Mouse (Mus musculus): ENCODE measurements around the gene Usp8. TPM values are rescaled to one million over a fixed set of nuclear protein-coding genes. Genes with fewer than 3 reads are reported as not detected.

Gene Usp8
- total and polyA plus RNA-seq, 3 experiments = 19.4 to 72.1 (median 52.2) TPM

DNA sequence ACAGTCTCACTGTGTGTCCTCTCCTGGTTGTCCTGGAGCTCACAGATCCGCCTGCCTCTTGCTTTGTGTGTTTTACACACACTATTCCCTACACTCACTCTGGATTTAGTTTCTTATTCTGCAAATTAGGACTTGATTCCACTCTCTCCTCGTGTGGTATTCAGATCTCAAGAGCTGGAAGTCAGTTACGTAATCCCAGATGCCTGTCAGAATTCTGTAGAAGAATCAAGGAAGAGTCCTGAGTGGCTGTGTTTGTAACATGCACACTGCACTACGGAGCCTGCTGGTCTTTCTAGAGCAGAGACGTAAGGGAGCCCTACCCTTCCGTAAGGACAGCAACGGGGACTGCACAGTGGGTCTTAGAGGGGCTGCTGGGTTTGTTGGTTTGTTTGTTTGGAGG, 52.2 kb downstream of the Usp8 start:
- Histone ChIP-seq H3K4me3 (ENCODE audit: low read depth, low read length) (no peak overlapping the region), H3K27me3 (ENCODE audit: insufficient read depth, low read length) (no peaks in the 10 kb centered on the region), H3K4me1 (ENCODE audit: insufficient read depth, low read depth, low read length) (no peaks in the 10 kb centered on the region), H3K36me3 (replicated peaks) (peaks cover 92% of the 10 kb centered on the region), H3K9me3 (replicated peaks) (no peaks in the 10 kb centered on the region)
- TF ChIP-seq CTCF (IDR thresholded peaks at IDR 0.05; ENCODE audit: low read depth, low read length) (no peak), GATA1 (IDR thresholded peaks at IDR 0.05; ENCODE audit: borderline replicate concordance, low read length) (no peak), TAL1 (conservative IDR thresholded peaks at IDR 0.05; ENCODE audit: low read depth, low read length) (no peak), POLR2AphosphoS5 (IDR thresholded peaks at IDR 0.05; ENCODE audit: insufficient replicate concordance, low read depth, low read length) (no peak)
- no peak for ATAC-seq (ENCODE audit: extremely low read depth, insufficient number of reproducible peaks, low FRiP score, poor library complexity, severe bottlenecking)
- DNase-seq (ENCODE audit: low spot score) = no peak

GRCm38 (mm10) chr2:126765867-126766582, 58.9 kb downstream of the Usp8 start:
- ATAC-seq (ENCODE audit: extremely low read depth, insufficient number of reproducible peaks, low FRiP score, poor library complexity, severe bottlenecking) = no peak
- H3K4me3 ChIP-seq (ENCODE audit: low read depth, low read length) = no peak overlapping the region
- TF ChIP-seq GATA2 (IDR thresholded peaks at IDR 0.05; ENCODE audit: borderline replicate concordance, low read depth, low read length) (no peak), CTCF (IDR thresholded peaks at IDR 0.05; ENCODE audit: low read depth, low read length) (no peak), TAL1 (conservative IDR thresholded peaks at IDR 0.05; ENCODE audit: low read depth, low read length) (no peak), GATA1 (IDR thresholded peaks at IDR 0.05; ENCODE audit: borderline replicate concordance, low read length) (no peak), POLR2AphosphoS5 (IDR thresholded peaks at IDR 0.05; ENCODE audit: insufficient replicate concordance, low read depth, low read length) (no peak)
- no peak for DNase-seq (ENCODE audit: low spot score)
- H3K36me3 ChIP-seq (replicated peaks) = peaks cover 33% of the 10 kb centered on the region
- H3K4me1 ChIP-seq (ENCODE audit: insufficient read depth, low read depth, low read length) = 0 out of 2 replicates have a peak, but pooled peaks cover 4% of the 10 kb centered on the region
- H3K9me3 ChIP-seq (replicated peaks) = no peaks in the 10 kb centered on the region
- H3K27me3 ChIP-seq (ENCODE audit: insufficient read depth, low read length) = peaks cover 10% of the 10 kb centered on the region

DNA sequence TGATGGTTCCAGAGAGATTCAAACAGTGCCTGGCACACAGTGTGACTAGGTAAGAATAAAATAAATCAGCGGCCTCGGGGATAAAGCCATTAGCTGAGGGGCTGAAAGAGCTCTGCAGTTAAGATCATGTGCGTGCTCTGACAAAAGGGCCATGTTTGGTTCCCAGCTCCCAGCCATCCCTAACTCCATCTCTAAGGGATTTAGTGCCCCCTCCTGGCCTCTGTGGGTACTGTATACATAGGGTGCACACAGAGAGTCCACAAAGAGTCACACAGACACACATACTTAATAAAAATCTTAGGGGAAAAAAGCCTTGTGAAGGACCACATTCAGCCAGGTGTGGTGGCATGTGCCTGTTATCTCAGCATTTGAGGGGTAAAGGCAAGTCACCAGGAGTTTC, 60.5 kb downstream of the Usp8 start:
- H3K4me3 ChIP-seq (ENCODE audit: low read depth, low read length) = no peak overlapping the region
- DNase-seq (ENCODE audit: low spot score) (no peak), ATAC-seq (ENCODE audit: extremely low read depth, insufficient number of reproducible peaks, low FRiP score, poor library complexity, severe bottlenecking) (no peak)
- 0 out of 2 replicates have a peak, but pooled peaks cover 8% of the 10 kb centered on the region for H3K4me1 ChIP-seq (ENCODE audit: insufficient read depth, low read depth, low read length)
- peaks cover 17% of the 10 kb centered on the region for H3K36me3 ChIP-seq (replicated peaks)
- no peaks in the 10 kb centered on the region for H3K9me3 ChIP-seq (replicated peaks)
- TF ChIP-seq GATA2 (IDR thresholded peaks at IDR 0.05; ENCODE audit: borderline replicate concordance, low read depth, low read length) = no peak
- no peak for TF ChIP-seq CTCF (IDR thresholded peaks at IDR 0.05; ENCODE audit: low read depth, low read length)
- TF ChIP-seq POLR2AphosphoS5 (IDR thresholded peaks at IDR 0.05; ENCODE audit: insufficient replicate concordance, low read depth, low read length) = no peak
- no peak for TF ChIP-seq GATA1 (IDR thresholded peaks at IDR 0.05; ENCODE audit: borderline replicate concordance, low read length)
- no peak for TF ChIP-seq TAL1 (conservative IDR thresholded peaks at IDR 0.05; ENCODE audit: low read depth, low read length)
- peaks cover 15% of the 10 kb centered on the region for H3K27me3 ChIP-seq (ENCODE audit: insufficient read depth, low read length)

DNA sequence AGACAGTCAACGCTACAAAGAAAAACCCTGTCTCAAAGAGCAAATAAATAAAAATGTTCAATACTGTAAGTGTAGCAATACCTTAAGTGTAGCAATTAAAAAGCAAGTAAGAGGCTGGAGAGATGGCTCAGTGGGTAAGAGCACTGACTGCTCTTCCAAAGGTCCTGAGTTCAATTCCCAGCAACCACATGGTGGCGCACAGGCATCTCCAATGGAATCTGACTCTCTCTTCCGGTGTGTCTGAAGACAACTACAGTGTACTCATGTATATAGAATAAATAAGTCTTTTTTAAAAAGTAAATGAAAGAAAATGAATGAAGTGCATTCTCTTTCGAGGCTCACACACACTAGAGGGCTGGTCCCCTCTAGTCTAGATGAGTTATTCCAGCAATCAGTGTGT, 61.1 kb downstream of the Usp8 start:
- Histone ChIP-seq H3K27me3 (ENCODE audit: insufficient read depth, low read length) (peaks cover 15% of the 10 kb centered on the region), H3K36me3 (replicated peaks) (peaks cover 14% of the 10 kb centered on the region), H3K9me3 (replicated peaks) (no peaks in the 10 kb centered on the region), H3K4me3 (ENCODE audit: low read depth, low read length) (no peak overlapping the region), H3K4me1 (ENCODE audit: insufficient read depth, low read depth, low read length) (0 out of 2 replicates have a peak, but pooled peaks cover 8% of the 10 kb centered on the region)
- ATAC-seq (ENCODE audit: extremely low read depth, insufficient number of reproducible peaks, low FRiP score, poor library complexity, severe bottlenecking) = no peak
- TF ChIP-seq GATA2 (IDR thresholded peaks at IDR 0.05; ENCODE audit: borderline replicate concordance, low read depth, low read length) (no peak), TAL1 (conservative IDR thresholded peaks at IDR 0.05; ENCODE audit: low read depth, low read length) (no peak), GATA1 (IDR thresholded peaks at IDR 0.05; ENCODE audit: borderline replicate concordance, low read length) (no peak), POLR2AphosphoS5 (IDR thresholded peaks at IDR 0.05; ENCODE audit: insufficient replicate concordance, low read depth, low read length) (no peak), CTCF (IDR thresholded peaks at IDR 0.05; ENCODE audit: low read depth, low read length) (no peak)
- DNase-seq (ENCODE audit: low spot score) = no peak

GRCm38 (mm10) chr2:126769431-126770181, 62.5 kb downstream of the Usp8 start:
- DNase-seq (ENCODE audit: low spot score) (no peak), ATAC-seq (ENCODE audit: extremely low read depth, insufficient number of reproducible peaks, low FRiP score, poor library complexity, severe bottlenecking) (no peak)
- H3K36me3 ChIP-seq (replicated peaks) = peaks cover 4% of the 10 kb centered on the region
- H3K9me3 ChIP-seq (replicated peaks) = no peaks in the 10 kb centered on the region
- TF ChIP-seq POLR2AphosphoS5 (IDR thresholded peaks at IDR 0.05; ENCODE audit: insufficient replicate concordance, low read depth, low read length) = no peak
- peaks cover 20% of the 10 kb centered on the region for H3K27me3 ChIP-seq (ENCODE audit: insufficient read depth, low read length)
- 0 out of 2 replicates have a peak, but pooled peaks cover 8% of the 10 kb centered on the region for H3K4me1 ChIP-seq (ENCODE audit: insufficient read depth, low read depth, low read length)
- no peak overlapping the region for H3K4me3 ChIP-seq (ENCODE audit: low read depth, low read length)

DNA sequence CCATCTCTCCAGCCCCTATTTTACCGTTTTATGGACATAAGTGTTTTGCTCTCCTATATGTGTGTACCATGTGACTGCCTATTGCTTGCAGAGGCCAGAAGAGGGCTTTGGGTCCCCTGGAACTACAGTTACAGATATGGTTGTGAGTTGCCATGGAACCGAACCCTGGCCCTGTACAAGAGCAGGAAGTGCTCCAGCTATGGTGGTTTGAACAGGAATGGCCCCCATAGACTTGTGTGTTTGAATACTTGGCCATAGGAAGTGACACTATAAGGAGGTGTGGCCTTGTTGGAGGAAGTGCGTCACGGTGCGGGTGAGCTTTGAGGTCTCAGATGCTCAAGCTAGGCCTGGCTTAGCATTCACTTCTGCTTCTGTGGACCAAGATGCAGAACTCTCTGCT, 65.1 kb downstream of the Usp8 start:
- no peak overlapping the region for H3K4me3 ChIP-seq (ENCODE audit: low read depth, low read length)
- H3K9me3 ChIP-seq (replicated peaks) = no peaks in the 10 kb centered on the region
- 0 out of 2 replicates have a peak, but pooled peaks cover 4% of the 10 kb centered on the region for H3K4me1 ChIP-seq (ENCODE audit: insufficient read depth, low read depth, low read length)
- H3K36me3 ChIP-seq (replicated peaks) = no peaks in the 10 kb centered on the region
- no peak for TF ChIP-seq CTCF (IDR thresholded peaks at IDR 0.05; ENCODE audit: low read depth, low read length)
- no peak for TF ChIP-seq GATA2 (IDR thresholded peaks at IDR 0.05; ENCODE audit: borderline replicate concordance, low read depth, low read length)
- no peak for TF ChIP-seq POLR2AphosphoS5 (IDR thresholded peaks at IDR 0.05; ENCODE audit: insufficient replicate concordance, low read depth, low read length)
- TF ChIP-seq TAL1 (conservative IDR thresholded peaks at IDR 0.05; ENCODE audit: low read depth, low read length) = no peak
- TF ChIP-seq GATA1 (IDR thresholded peaks at IDR 0.05; ENCODE audit: borderline replicate concordance, low read length) = no peak
- ATAC-seq (ENCODE audit: extremely low read depth, insufficient number of reproducible peaks, low FRiP score, poor library complexity, severe bottlenecking) (no peak), DNase-seq (ENCODE audit: low spot score) (no peak)
- peaks cover 35% of the 10 kb centered on the region for H3K27me3 ChIP-seq (ENCODE audit: insufficient read depth, low read length)
